Comparison of ENCODE assay signal across 20 mouse cellular contexts in genomic region chr12:80706208-80706914, GRCm38 (mm10). TPM values are rescaled to one million over a fixed set of nuclear protein-coding genes. Genes with fewer than 3 reads are reported as not detected.
DNase-seq lines count a peak whose midpoint lies in the region; ATAC-seq and TF ChIP-seq lines count a peak whose summit lies in the region.
"Had no signal": no experiment of that assay in that cellular context is flagged by ENCODE, and none has a peak within 500 bp of the region (broad histone marks: within the 10 kb centered on the region; RNA-seq: fewer than 3 reads in every experiment).

No protein-coding gene starts in this region.

- no peak for DNase-seq in layer of hippocampus, adult 2 months (ENCODE audit: low spot score in 2 of 2)
- DNase-seq in layer of hippocampus, postnatal 10 days (ENCODE audit: low spot score in 2 of 2), result no peak
- no peak for DNase-seq in Muller cell, postnatal 12 days (ENCODE audit: inconsistent ontology term)
- no peak for DNase-seq in gastrocnemius, adult 18-20 months (ENCODE audit: low spot score)
- DNase-seq: adrenal gland, postnatal 36 days; embryo, embryonic 11 days; gastrocnemius, postnatal 14 days; kidney, postnatal 14 days had no signal

- 51% methylated on average over 11 of the region's 11 CpGs for WGBS in forebrain, embryonic 15.5 days
- 65% methylated on average over 11 of the region's 11 CpGs for WGBS in forebrain, embryonic 12.5 days
- 51% methylated on average over 11 of the region's 11 CpGs for WGBS in forebrain, embryonic 16.5 days
- WGBS in intestine, embryonic 16.5 days, result 46% methylated on average over 11 of the region's 11 CpGs

- H3K9ac ChIP-seq in forebrain, embryonic 15.5 days (replicated peaks), result no peak overlapping the region
- no peak overlapping the region for H3K9ac ChIP-seq in forebrain, embryonic 12.5 days
- no peak overlapping the region for H3K9ac ChIP-seq in forebrain, embryonic 16.5 days (replicated peaks; ENCODE audit: low read depth, low read length)
- H3K9ac ChIP-seq in intestine, embryonic 16.5 days (ENCODE audit: low read depth, low read length), result no peak overlapping the region
- H3K9ac ChIP-seq: heart, embryonic 15.5 days; hindbrain, embryonic 13.5 days; limb, embryonic 15.5 days had no signal

- TF ChIP-seq CTCF in layer of hippocampus, adult 2 months (conservative IDR thresholded peaks at IDR 0.05), result no peak

- H3K9me3 ChIP-seq in forebrain, embryonic 15.5 days, result no peaks in the 10 kb centered on the region
- H3K9me3 ChIP-seq in forebrain, embryonic 12.5 days, result no peaks in the 10 kb centered on the region
- no peaks in the 10 kb centered on the region for H3K9me3 ChIP-seq in forebrain, embryonic 16.5 days (ENCODE audit: control insufficient read depth, low read length)
- H3K9me3 ChIP-seq in intestine, embryonic 16.5 days (ENCODE audit: control insufficient read depth, low read length), result no peaks in the 10 kb centered on the region
- H3K9me3 ChIP-seq: heart, embryonic 15.5 days; hindbrain, embryonic 13.5 days; limb, embryonic 15.5 days had no signal

- H3K4me2 ChIP-seq in forebrain, embryonic 15.5 days (replicated peaks), result no peak overlapping the region
- H3K4me2 ChIP-seq in forebrain, embryonic 12.5 days, result no peak overlapping the region
- peak overlapping the region; percentile 19; the same call in 1 of the 2 replicates for H3K4me2 ChIP-seq in forebrain, embryonic 16.5 days (ENCODE audit: low read length)
- H3K4me2 ChIP-seq in intestine, embryonic 16.5 days (ENCODE audit: low read depth, low read length), result no peak overlapping the region
- H3K4me2 ChIP-seq: heart, embryonic 15.5 days; hindbrain, embryonic 13.5 days; limb, embryonic 15.5 days had no signal

- H3K4me3 ChIP-seq in forebrain, embryonic 15.5 days, result no peak overlapping the region
- no peak overlapping the region for H3K4me3 ChIP-seq in forebrain, embryonic 12.5 days (replicated peaks)
- H3K4me3 ChIP-seq in layer of hippocampus, adult 2 months, result no peak overlapping the region
- no peak overlapping the region for H3K4me3 ChIP-seq in forebrain, embryonic 16.5 days (replicated peaks; ENCODE audit: low read length)
- H3K4me3 ChIP-seq in intestine, embryonic 16.5 days (ENCODE audit: low read length), result no peak overlapping the region
- H3K4me3 ChIP-seq: heart, adult 2 months; heart, embryonic 15.5 days; hindbrain, embryonic 13.5 days; limb, embryonic 15.5 days; myocyte had no signal

- H3K27ac ChIP-seq in forebrain, embryonic 15.5 days (replicated peaks), result peak overlapping the region; percentile 62
- H3K27ac ChIP-seq in forebrain, embryonic 12.5 days, result no peak overlapping the region
- peak overlapping the region; percentile 83 for H3K27ac ChIP-seq in layer of hippocampus, adult 2 months
- H3K27ac ChIP-seq in forebrain, embryonic 16.5 days (ENCODE audit: low read length), result peak overlapping the region; percentile 66
- peak overlapping the region; percentile 49 for H3K27ac ChIP-seq in intestine, embryonic 16.5 days (ENCODE audit: low read length)
- H3K27ac ChIP-seq: heart, adult 2 months; heart, embryonic 15.5 days; hindbrain, embryonic 13.5 days; limb, embryonic 15.5 days had no signal

- H3K36me3 ChIP-seq in forebrain, embryonic 15.5 days, result no peaks in the 10 kb centered on the region
- no peaks in the 10 kb centered on the region for H3K36me3 ChIP-seq in forebrain, embryonic 12.5 days (replicated peaks)
- no peaks in the 10 kb centered on the region for H3K36me3 ChIP-seq in forebrain, embryonic 16.5 days (ENCODE audit: control insufficient read depth, insufficient read depth)
- no peaks in the 10 kb centered on the region; the same call in 1 of the 2 replicates for H3K36me3 ChIP-seq in intestine, embryonic 16.5 days (ENCODE audit: control insufficient read depth, insufficient read depth, low read length)
- H3K36me3 ChIP-seq: heart, embryonic 15.5 days; hindbrain, embryonic 13.5 days; limb, embryonic 15.5 days had no signal

- ATAC-seq in forebrain, embryonic 15.5 days (replicated peaks), result peak; percentile 38; the same call in 1 of the 2 replicates
- ATAC-seq in forebrain, embryonic 12.5 days (ENCODE audit: low FRiP score), result no peak
- peak; percentile 41; the same call in 1 of the 2 replicates for ATAC-seq in forebrain, embryonic 16.5 days
- peak; percentile 49 for ATAC-seq in intestine, embryonic 16.5 days

- no peaks in the 10 kb centered on the region for H3K27me3 ChIP-seq in forebrain, embryonic 15.5 days
- no peaks in the 10 kb centered on the region for H3K27me3 ChIP-seq in forebrain, embryonic 12.5 days
- H3K27me3 ChIP-seq in forebrain, embryonic 16.5 days (replicated peaks; ENCODE audit: control insufficient read depth, insufficient read depth, low read length), result no peaks in the 10 kb centered on the region
- no peaks in the 10 kb centered on the region for H3K27me3 ChIP-seq in intestine, embryonic 16.5 days (replicated peaks; ENCODE audit: control insufficient read depth, insufficient read depth, low read length)
- H3K27me3 ChIP-seq: hindbrain, embryonic 13.5 days had no signal

- peaks cover 23% of the 10 kb centered on the region for H3K4me1 ChIP-seq in forebrain, embryonic 15.5 days
- no peaks in the 10 kb centered on the region; the same call in 1 of the 2 replicates for H3K4me1 ChIP-seq in forebrain, embryonic 12.5 days
- peaks cover 23% of the 10 kb centered on the region for H3K4me1 ChIP-seq in forebrain, embryonic 16.5 days (replicated peaks; ENCODE audit: control insufficient read depth, insufficient read depth, low read length)
- peaks cover 15% of the 10 kb centered on the region for H3K4me1 ChIP-seq in intestine, embryonic 16.5 days (ENCODE audit: control insufficient read depth, insufficient read depth, low read length)

RNA-seq across cellular contexts. Expression of gene Plekhd1, which starts 14.0 kb away (rescaled TPM):
- 0.46 and 0.89 TPM in 2 replicates for polyA plus RNA-seq in forebrain, embryonic 15.5 days (2015; fragmentation: Nextera tagmentation; extraction: Ambion mirVana)
- 0.40 and 0.65 TPM in 2 replicates for polyA plus RNA-seq in forebrain, embryonic 12.5 days (2016; fragmentation: Nextera tagmentation; extraction: Ambion mirVana)
- 1 to 10 TPM; 5.6 to 6.5 TPM for total RNA-seq in layer of hippocampus, adult 2 months (2021)
- total RNA-seq in layer of hippocampus, postnatal 10 days (2021), result 1 to 10 TPM; 6.8 to 7.4 TPM
- polyA plus RNA-seq in forebrain, embryonic 16.5 days (2015; fragmentation: Nextera tagmentation; extraction: Ambion mirVana), result 0.63 and 1.5 TPM in 2 replicates
- 11.5 and 12.1 TPM in 2 replicates for polyA plus RNA-seq in intestine, embryonic 16.5 days (2015; fragmentation: Nextera tagmentation; extraction: Ambion mirVana)
- total RNA-seq in gastrocnemius, adult 18-20 months (2021), result under 1 TPM; 0.46 to 0.66 TPM
- total RNA-seq: adrenal gland, postnatal 36 days; heart, adult 2 months; megakaryocyte, adult 5-6 weeks had no signal
- polyA plus RNA-seq: myocyte had no signal

RNA-seq across cellular contexts. Expression of gene Ccdc177, which starts 54.1 kb away (rescaled TPM):
- polyA plus RNA-seq in forebrain, embryonic 15.5 days (2015; fragmentation: Nextera tagmentation; extraction: Ambion mirVana), result 6.2 and 7.4 TPM in 2 replicates
- polyA plus RNA-seq in forebrain, embryonic 12.5 days (2016; fragmentation: Nextera tagmentation; extraction: Ambion mirVana), result 6.2 and 7.8 TPM in 2 replicates
- total RNA-seq in layer of hippocampus, adult 2 months (2021), result 10 to 100 TPM; 18.4 to 18.6 TPM
- 10 to 100 TPM; 18.1 to 19.0 TPM for total RNA-seq in layer of hippocampus, postnatal 10 days (2021)
- polyA plus RNA-seq in forebrain, embryonic 16.5 days (2015; fragmentation: Nextera tagmentation; extraction: Ambion mirVana), result 4.3 and 4.5 TPM in 2 replicates
- polyA plus RNA-seq in intestine, embryonic 16.5 days (2015; fragmentation: Nextera tagmentation; extraction: Ambion mirVana), result 0.02 and 0.09 TPM in 2 replicates
- total RNA-seq in gastrocnemius, adult 18-20 months (2021), result not detected
- total RNA-seq: adrenal gland, postnatal 36 days; megakaryocyte, adult 5-6 weeks had no signal
- polyA plus RNA-seq: C2C12; heart, adult 2 months; heart, embryonic 15.5 days; myocyte; thymus, postnatal 0 days had no signal
